Mouse (Mus musculus): ENCODE data around the gene Ubac2. TPM values are rescaled to one million over a fixed set of nuclear protein-coding genes. Genes with fewer than 3 reads are reported as not detected.

Ubac2 gene
- polyA plus RNA-seq, 1 experiment from 2014 or later: 77.5 TPM

DNA sequence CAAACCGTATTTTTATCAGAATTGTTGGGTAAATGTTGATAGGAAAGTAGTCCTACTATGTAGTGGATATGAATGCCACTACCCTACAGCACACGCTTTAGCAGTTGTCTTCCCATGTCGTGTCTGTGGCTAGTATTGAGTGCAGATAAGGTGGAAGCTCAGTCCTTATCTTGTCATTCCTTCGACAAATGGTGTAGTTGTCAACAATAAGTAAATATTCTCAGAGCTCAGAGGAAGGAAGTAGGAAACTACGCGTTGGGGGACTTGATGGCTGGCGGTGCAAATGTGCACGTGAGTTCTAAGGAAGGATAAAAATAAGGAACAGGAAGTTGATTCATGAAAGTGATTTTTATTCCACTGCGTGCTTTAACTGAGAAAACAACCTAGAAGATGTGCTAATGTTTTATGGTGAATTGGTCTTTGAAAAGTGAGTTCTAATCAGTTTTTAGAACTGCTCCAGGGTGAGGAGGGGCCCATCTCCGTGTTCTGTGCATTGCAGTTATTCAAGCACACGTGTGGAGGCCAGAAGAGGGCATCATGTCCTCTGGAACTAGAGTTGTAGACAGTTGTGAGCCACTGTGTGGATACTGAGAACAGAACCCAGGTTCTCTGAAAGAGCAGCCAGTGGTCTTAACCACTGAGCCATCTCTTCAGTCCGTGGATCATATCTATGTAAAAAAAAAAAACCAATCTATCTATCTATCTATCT, 51.0 kb downstream of the Ubac2 start:
- Histone ChIP-seq H3K27me3 (ENCODE audit: insufficient read depth, low read length) (no peaks in the 10 kb centered on the region), H3K4me3 (ENCODE audit: low read length) (no peak overlapping the region), H3K4me2 (replicated peaks; ENCODE audit: low read depth, low read length) (no peak overlapping the region), H3K4me1 (ENCODE audit: insufficient read depth, low read length) (0 out of 2 replicates have a peak, but pooled peaks cover 4% of the 10 kb centered on the region), H3K9ac (replicated peaks; ENCODE audit: low read length) (no peak overlapping the region), H3K9me3 (ENCODE audit: low read length) (no peaks in the 10 kb centered on the region), H3K27ac (ENCODE audit: low read length) (peak overlapping the region; percentile 54), H3K36me3 (ENCODE audit: insufficient read depth, low read length) (peaks cover 6% of the 10 kb centered on the region; the same call in 1 of the 2 replicates)
- no peak for ATAC-seq (ENCODE audit: low FRiP score, low TSS enrichment)
- WGBS: 81% methylated on average over 12 of the region's 12 CpGs

DNA sequence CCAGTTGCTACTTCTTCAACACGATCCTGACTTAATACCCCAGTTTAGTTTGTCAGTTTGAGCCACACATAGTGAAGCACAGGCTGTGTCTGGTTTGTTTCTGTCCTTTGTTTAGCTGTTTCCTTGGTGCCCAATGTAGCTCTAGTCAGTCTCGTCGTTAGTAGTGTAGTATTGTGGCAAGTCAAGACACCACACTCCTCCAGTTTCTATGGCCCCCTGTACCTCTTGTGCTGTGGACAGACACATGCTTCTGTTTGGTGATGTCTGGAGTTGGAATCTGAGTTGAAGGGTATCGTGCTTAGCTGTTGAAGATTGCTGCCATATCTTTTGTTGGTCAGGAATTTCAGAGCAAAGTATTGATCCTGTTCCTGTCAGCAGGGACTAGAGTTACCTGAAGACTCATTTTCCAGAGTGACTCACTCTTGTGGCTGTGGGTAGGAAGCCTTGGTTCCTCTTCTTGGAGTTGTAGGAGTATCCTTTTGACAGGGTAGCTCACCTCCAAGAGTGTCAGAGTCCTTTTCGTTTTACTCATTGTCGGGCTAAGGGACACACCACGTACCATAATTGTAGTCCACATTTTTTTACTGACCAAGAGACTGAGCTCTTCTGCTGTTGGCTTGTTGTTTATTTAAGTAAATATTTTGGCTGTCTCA, 52.4 kb downstream of the Ubac2 start:
- Histone ChIP-seq H3K9ac (replicated peaks; ENCODE audit: low read length) (no peak overlapping the region), H3K4me2 (replicated peaks; ENCODE audit: low read depth, low read length) (no peak overlapping the region), H3K4me3 (ENCODE audit: low read length) (no peak overlapping the region), H3K4me1 (ENCODE audit: insufficient read depth, low read length) (0 out of 2 replicates have a peak, but pooled peaks cover 4% of the 10 kb centered on the region), H3K9me3 (ENCODE audit: low read length) (peaks cover 5% of the 10 kb centered on the region; the same call in 1 of the 2 replicates), H3K27ac (ENCODE audit: low read length) (no peak overlapping the region), H3K36me3 (ENCODE audit: insufficient read depth, low read length) (peaks cover 12% of the 10 kb centered on the region), H3K27me3 (ENCODE audit: insufficient read depth, low read length) (no peaks in the 10 kb centered on the region)
- 77% methylated on average over 7 of the region's 7 CpGs for WGBS
- no peak for ATAC-seq (ENCODE audit: low FRiP score, low TSS enrichment)

DNA sequence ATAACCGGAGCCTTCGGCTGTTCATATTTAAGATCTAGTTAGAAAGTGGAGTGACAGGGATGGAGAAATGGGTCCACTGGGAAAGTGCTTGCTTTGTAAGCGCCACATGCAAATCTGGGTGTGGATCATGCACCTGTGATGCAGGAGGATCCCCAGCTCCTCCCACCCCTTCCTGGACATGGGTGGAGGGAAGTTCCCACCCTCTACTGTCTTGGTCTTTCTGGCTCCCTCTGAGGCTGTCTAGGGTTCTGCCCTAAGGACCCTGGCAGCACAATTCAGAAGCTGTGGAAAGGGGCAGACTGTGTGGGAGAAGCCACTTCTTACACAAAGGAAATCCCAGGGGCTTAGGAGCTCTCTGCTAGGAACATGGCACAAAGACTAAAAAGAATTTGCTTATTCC, 53.2 kb downstream of the Ubac2 start:
- WGBS: 90% methylated on average over 3 of the region's 3 CpGs
- no peak for ATAC-seq (ENCODE audit: low FRiP score, low TSS enrichment)
- H3K4me1 ChIP-seq (ENCODE audit: insufficient read depth, low read length): 0 out of 2 replicates have a peak, but pooled peaks cover 4% of the 10 kb centered on the region

DNA sequence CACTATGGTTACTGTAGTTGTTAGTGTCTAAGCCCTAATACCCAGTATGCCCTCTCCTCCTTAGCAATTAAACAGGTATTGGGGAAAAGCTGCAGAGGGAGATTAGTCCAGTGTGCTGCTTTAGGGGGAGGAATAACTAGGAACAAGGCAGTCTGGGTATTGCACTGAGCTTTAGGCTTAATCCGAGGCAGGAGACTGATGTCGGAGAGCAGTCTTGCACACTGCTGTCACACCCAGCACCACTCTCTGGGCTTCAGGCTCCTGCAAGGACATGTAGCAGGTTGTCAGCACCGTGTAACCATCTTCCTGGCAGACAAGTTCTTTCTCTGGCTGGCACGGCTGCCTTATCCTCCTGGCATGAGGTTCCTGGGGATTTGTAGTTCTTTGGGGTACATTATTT, 53.8 kb downstream of the Ubac2 start:
- Histone ChIP-seq H3K27ac (ENCODE audit: low read length) (no peak overlapping the region), H3K36me3 (ENCODE audit: insufficient read depth, low read length) (peaks cover 17% of the 10 kb centered on the region), H3K9ac (replicated peaks; ENCODE audit: low read length) (no peak overlapping the region), H3K9me3 (ENCODE audit: low read length) (peaks cover 9% of the 10 kb centered on the region; the same call in 1 of the 2 replicates), H3K27me3 (ENCODE audit: insufficient read depth, low read length) (no peaks in the 10 kb centered on the region), H3K4me1 (ENCODE audit: insufficient read depth, low read length) (0 out of 2 replicates have a peak, but pooled peaks cover 4% of the 10 kb centered on the region), H3K4me2 (replicated peaks; ENCODE audit: low read depth, low read length) (no peak overlapping the region), H3K4me3 (ENCODE audit: low read length) (no peak overlapping the region)
- ATAC-seq (ENCODE audit: low FRiP score, low TSS enrichment): no peak
- WGBS: 87% methylated on average over 4 of the region's 4 CpGs

More for the DNA sequence above, 53.2 kb downstream of the Ubac2 start:
- Histone ChIP-seq H3K9me3 (ENCODE audit: low read length) (peaks cover 9% of the 10 kb centered on the region; the same call in 1 of the 2 replicates), H3K36me3 (ENCODE audit: insufficient read depth, low read length) (peaks cover 16% of the 10 kb centered on the region), H3K27me3 (ENCODE audit: insufficient read depth, low read length) (no peaks in the 10 kb centered on the region), H3K27ac (ENCODE audit: low read length) (no peak overlapping the region), H3K9ac (replicated peaks; ENCODE audit: low read length) (no peak overlapping the region), H3K4me2 (replicated peaks; ENCODE audit: low read depth, low read length) (no peak overlapping the region), H3K4me3 (ENCODE audit: low read length) (no peak overlapping the region)

DNA sequence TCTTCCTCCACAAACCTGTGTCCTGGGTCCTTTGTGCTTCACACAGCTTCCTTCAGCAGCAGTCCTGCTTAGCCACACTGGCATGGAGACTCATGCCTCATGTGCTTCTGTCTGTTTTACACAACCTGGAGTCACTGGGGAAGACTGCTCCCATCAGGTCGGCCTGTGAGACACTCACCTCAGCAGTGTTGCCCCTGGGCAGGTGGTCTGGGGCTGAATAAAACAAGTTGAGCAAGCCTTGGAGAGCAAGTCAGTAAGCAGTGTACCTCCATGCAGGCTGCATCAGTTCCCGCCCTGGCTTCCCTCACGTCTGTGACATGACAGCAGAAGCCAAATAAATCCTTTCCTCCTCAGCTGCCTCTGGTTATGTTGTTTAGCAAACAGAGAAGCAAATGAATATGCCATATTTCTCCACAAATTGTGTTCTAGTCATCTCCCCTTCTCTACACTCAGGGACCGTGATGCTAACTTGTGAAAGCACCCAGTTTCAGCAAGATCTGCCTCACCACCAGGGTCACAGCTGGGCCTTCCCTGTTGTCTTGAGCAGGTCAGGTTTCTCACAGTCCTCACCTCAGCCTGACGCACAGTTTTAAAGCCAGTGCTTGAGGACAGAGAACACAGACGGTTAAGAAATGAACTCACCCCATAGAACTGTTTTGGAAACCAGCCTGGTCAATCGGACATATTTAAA, 55.6 kb downstream of the Ubac2 start:
- WGBS: 89% methylated on average over 7 of the region's 7 CpGs
- Histone ChIP-seq H3K4me1 (ENCODE audit: insufficient read depth, low read length) (0 out of 2 replicates have a peak, but pooled peaks cover 4% of the 10 kb centered on the region), H3K4me2 (replicated peaks; ENCODE audit: low read depth, low read length) (no peak overlapping the region), H3K4me3 (ENCODE audit: low read length) (no peak overlapping the region), H3K27me3 (ENCODE audit: insufficient read depth, low read length) (no peaks in the 10 kb centered on the region), H3K27ac (ENCODE audit: low read length) (no peak overlapping the region), H3K9me3 (ENCODE audit: low read length) (peaks cover 9% of the 10 kb centered on the region; the same call in 1 of the 2 replicates), H3K9ac (replicated peaks; ENCODE audit: low read length) (no peak overlapping the region), H3K36me3 (ENCODE audit: insufficient read depth, low read length) (peaks cover 17% of the 10 kb centered on the region)
- no peak; the same call in 1 of the 2 replicates for ATAC-seq (ENCODE audit: low FRiP score, low TSS enrichment)

DNA sequence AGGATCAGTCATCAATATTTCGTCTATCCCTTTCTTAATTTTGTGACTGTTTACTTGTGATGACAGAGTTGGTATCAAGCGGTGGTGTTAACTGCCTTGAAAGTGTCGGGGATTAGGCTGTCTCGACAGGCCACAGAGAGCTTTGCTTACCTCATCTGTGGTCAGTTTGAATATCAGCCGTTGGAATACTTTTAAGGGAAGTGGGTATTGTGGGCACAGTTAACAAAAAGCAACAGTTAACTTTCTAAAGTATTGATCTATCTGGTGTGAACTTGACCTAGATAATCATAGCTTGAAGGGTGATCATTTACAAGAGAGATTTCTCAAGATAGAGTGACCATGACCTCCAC, 56.2 kb downstream of the Ubac2 start:
- Histone ChIP-seq H3K9me3 (ENCODE audit: low read length) (peaks cover 9% of the 10 kb centered on the region; the same call in 1 of the 2 replicates), H3K4me3 (ENCODE audit: low read length) (no peak overlapping the region), H3K27ac (ENCODE audit: low read length) (no peak overlapping the region), H3K4me2 (replicated peaks; ENCODE audit: low read depth, low read length) (no peak overlapping the region), H3K27me3 (ENCODE audit: insufficient read depth, low read length) (no peaks in the 10 kb centered on the region), H3K36me3 (ENCODE audit: insufficient read depth, low read length) (peaks cover 17% of the 10 kb centered on the region), H3K4me1 (ENCODE audit: insufficient read depth, low read length) (0 out of 2 replicates have a peak, but pooled peaks cover 4% of the 10 kb centered on the region), H3K9ac (replicated peaks; ENCODE audit: low read length) (no peak overlapping the region)
- 96% methylated on average over 5 of the region's 5 CpGs for WGBS
- ATAC-seq (ENCODE audit: low FRiP score, low TSS enrichment): no peak

DNA sequence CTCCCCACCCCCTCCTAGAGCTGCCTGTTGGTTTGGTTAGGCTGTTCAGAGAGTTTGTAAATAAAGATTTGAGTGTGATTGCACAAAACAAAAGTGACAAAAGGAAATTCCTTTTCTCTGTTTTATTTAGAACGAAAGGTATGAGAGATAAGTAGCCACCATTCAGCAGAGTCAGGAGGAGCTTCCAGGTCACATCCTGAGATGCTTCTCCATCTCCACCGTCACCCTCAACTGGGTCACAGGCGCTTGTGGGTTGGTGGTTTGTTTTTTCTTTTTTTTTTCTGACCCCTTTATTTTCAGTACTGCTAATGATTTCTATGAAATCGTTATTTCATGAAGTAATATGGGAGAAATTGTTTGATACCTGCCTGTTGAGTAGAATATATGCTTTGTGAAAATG, 57.9 kb downstream of the Ubac2 start:
- whole genome bisulfite sequencing: 91% methylated on average over 4 of the region's 4 CpGs
- Histone ChIP-seq H3K4me3 (ENCODE audit: low read length) (no peak overlapping the region), H3K4me1 (ENCODE audit: insufficient read depth, low read length) (0 out of 2 replicates have a peak, but pooled peaks cover 3% of the 10 kb centered on the region), H3K36me3 (ENCODE audit: insufficient read depth, low read length) (peaks cover 17% of the 10 kb centered on the region), H3K27ac (ENCODE audit: low read length) (no peak overlapping the region), H3K4me2 (replicated peaks; ENCODE audit: low read depth, low read length) (no peak overlapping the region), H3K9me3 (ENCODE audit: low read length) (peaks cover 9% of the 10 kb centered on the region; the same call in 1 of the 2 replicates), H3K9ac (replicated peaks; ENCODE audit: low read length) (no peak overlapping the region), H3K27me3 (ENCODE audit: insufficient read depth, low read length) (no peaks in the 10 kb centered on the region)
- no peak for ATAC-seq (ENCODE audit: low FRiP score, low TSS enrichment)

DNA sequence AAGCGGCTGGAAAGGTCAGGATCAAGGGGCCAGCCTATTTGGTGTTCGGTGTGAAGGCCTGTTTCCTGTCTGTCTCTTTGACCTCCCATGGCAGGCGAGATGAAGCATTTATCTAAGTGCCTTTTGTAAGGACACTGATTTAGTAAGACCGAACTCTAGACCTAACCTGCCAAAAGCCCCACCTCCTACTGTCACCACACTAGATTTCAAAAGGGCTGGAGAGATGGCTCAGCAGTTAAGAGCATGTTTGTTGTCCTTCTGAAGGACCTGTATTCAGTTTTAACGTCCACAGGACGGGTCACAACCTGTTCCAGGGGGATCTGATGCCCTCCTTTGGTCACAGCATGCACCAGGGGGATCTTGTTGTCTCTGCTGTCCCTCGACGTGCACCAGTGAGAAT, 58.4 kb downstream of the Ubac2 start:
- Histone ChIP-seq H3K9me3 (ENCODE audit: low read length) (peaks cover 9% of the 10 kb centered on the region; the same call in 1 of the 2 replicates), H3K27me3 (ENCODE audit: insufficient read depth, low read length) (no peaks in the 10 kb centered on the region), H3K4me2 (replicated peaks; ENCODE audit: low read depth, low read length) (no peak overlapping the region), H3K36me3 (ENCODE audit: insufficient read depth, low read length) (peaks cover 17% of the 10 kb centered on the region), H3K4me3 (ENCODE audit: low read length) (no peak overlapping the region), H3K4me1 (ENCODE audit: insufficient read depth, low read length) (no peaks in the 10 kb centered on the region), H3K27ac (ENCODE audit: low read length) (no peak overlapping the region), H3K9ac (replicated peaks; ENCODE audit: low read length) (no peak overlapping the region)
- ATAC-seq (ENCODE audit: low FRiP score, low TSS enrichment): no peak
- WGBS: 74% methylated on average over 8 of the region's 8 CpGs

DNA sequence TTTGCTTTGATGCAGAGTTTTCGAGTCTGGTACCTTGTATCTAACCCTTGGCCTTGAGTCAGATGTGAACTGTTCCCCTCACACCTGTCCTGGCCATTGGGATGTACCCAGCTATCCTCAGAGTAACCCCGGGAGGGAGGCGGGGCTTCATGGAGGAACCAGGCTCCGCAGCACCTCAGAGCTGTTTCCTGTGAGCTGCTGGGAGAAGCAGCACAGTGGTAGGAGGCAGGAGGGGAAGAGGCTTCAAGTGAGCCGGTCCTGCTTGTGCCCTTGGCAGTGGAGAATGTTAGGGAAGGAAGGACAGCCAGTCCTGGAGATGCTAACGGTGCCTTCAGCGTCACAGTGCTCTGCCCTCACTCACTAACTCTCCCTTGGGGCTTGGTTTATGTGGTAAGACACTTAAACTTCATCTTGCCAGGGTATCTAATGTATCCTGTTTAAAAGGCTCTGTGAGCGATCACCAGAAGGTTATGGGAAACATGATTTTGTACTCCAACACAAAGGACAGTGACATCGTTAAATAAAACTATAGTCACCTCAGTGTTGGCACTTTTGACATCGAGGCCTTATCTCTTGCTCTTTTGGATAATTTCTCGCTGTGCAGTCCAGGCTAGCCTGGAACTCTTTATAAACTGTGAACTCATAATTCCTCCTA, 59.3 kb downstream of the Ubac2 start:
- no peak overlapping the region for H3K4me2 ChIP-seq (replicated peaks; ENCODE audit: low read depth, low read length)
- peaks cover 17% of the 10 kb centered on the region for H3K36me3 ChIP-seq (ENCODE audit: insufficient read depth, low read length)
- H3K27me3 ChIP-seq (ENCODE audit: insufficient read depth, low read length): no peaks in the 10 kb centered on the region
- WGBS: 80% methylated on average over 11 of the region's 11 CpGs
- peak; percentile 27; the same call in 1 of the 2 replicates for ATAC-seq (ENCODE audit: low FRiP score, low TSS enrichment)
- peaks cover 9% of the 10 kb centered on the region; the same call in 1 of the 2 replicates for H3K9me3 ChIP-seq (ENCODE audit: low read length)
- H3K27ac ChIP-seq (ENCODE audit: low read length): 0 out of 2 replicates have a peak overlapping the region, but pooled peaks have one; percentile 14
- H3K4me1 ChIP-seq (ENCODE audit: insufficient read depth, low read length): no peaks in the 10 kb centered on the region
- H3K4me3 ChIP-seq (ENCODE audit: low read length): no peak overlapping the region
- no peak overlapping the region for H3K9ac ChIP-seq (replicated peaks; ENCODE audit: low read length)

Data from kidney, embryonic 16.5 days (tissue).